Mouse (Mus musculus) testis, adult 10 weeks (tissue): Measurements from ENCODE around the gene Gpr25. TPM values are rescaled to one million over a fixed set of nuclear protein-coding genes. Genes with fewer than 3 reads are reported as not detected.

Source experiments
- polyA plus RNA-seq: library from polyadenylated mRNA; stranded (reverse); fragments of 350-450 nt; fragmentation: Illumina TruSeq; extraction: RNeasy Lipid Tissue Mini Kit (QIAGEN cat#74804); gene quantifications from one replicate; pipeline ENCODE4 v1.2.3, GENCODE M21; 2014; ENCODE audit warnings: low read depth, low replicate concordance

The Gpr25 gene
- not detected for polyA plus RNA-seq

GRCm38 (mm10) chr1:136260635-136261238 is at the start of gene Gpr25:
TSS of gene Gpr25 (minus strand) at chr1:136260873.

GRCm38 (mm10) chr1:136233892-136234594 is 26.6 kb downstream of the Gpr25 start, which contains the start of gene Inava:
TSS of gene Inava (minus strand) at chr1:136234264.

GRCm38 (mm10) chr1:136212803-136213202 is 47.9 kb downstream of the Gpr25 start, which contains the start of gene Mroh3:
TSS of gene Mroh3 (minus strand) at chr1:136212828.

Other genes with a start within 250 kb of the Gpr25 start
- gene Ascl5, start 210.1 kb downstream of the Gpr25 start, polyA plus RNA-seq, result not detected
- 0.84 TPM for gene Cacna1s, start 208.1 kb downstream of the Gpr25 start, polyA plus RNA-seq
- 1.1 TPM for gene Kif21b, start 129.5 kb downstream of the Gpr25 start, polyA plus RNA-seq
- gene Mroh3, start 48.0 kb downstream of the Gpr25 start, polyA plus RNA-seq, result 5.8 TPM
- gene Inava, start 26.6 kb downstream of the Gpr25 start, polyA plus RNA-seq, result 1.9 TPM
- 48.0 TPM for gene Camsap2, start 85.2 kb upstream of the Gpr25 start, polyA plus RNA-seq
- 6.1 TPM for gene Ddx59, start 154.4 kb upstream of the Gpr25 start, polyA plus RNA-seq
- gene Kif14, start 205.5 kb upstream of the Gpr25 start, polyA plus RNA-seq, result 6.5 TPM